Mouse (Mus musculus) kidney, postnatal 10 days (tissue): ENCODE measurements around the gene Defa2.
"Not testable (repeated sequence)": the region's sequence is repeated elsewhere in the genome, so short reads cannot be mapped to it uniquely, and the experiment has no call there.

ENCODE experiments used
- DNase-seq: peaks from one replicate; pipeline ENCODE4 v3.0.0; 2021; ENCODE audit warnings: mixed read lengths

Gene Defa2

DNA sequence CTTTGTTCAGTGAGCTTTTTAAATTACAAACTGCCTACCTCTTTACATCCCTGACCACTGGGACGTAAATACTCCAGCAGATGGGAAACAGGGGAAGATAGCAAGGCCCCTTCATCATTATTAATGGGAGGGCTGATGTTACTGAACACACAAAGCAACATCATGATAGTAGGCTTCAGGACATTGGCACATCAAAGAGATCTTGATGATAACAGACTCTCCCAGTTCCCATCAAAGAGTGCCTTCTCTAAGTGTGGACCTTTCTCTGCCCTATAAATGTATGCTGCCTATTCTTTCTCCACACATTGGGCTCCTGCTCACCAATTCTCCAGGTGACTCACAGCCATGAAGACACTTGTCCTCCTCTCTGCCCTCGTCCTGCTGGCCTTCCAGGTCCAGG, at the start of gene Defa2:
Gene Defa2, plus strand, starts transcription at position 301 of the 400 bp plus-strand sequence.
- DNase-seq: not testable (repeated sequence)

- DNase-seq: not testable (repeated sequence)
Observed at GRCm38 (mm10) chr8:21391511-21391910, 13.2 kb downstream of the Defa2 start, which contains the start of gene Defa33. Defa33 (plus strand) TSS chr8:21391811.

GRCm38 (mm10) chr8:21427111-21427510, 48.8 kb downstream of the Defa2 start, which contains the start of gene Defa36:
Defa36 (plus strand) TSS chr8:21427411.
- not testable (repeated sequence) for DNase-seq
